Mouse (Mus musculus) left cerebral cortex, adult 9 months (tissue): ENCODE data around the gene Lemd2.

Experiments
- DNase-seq, 2 experiments: peaks; one replicate each; pipeline ENCODE4 v3.0.0; 2022; ENCODE audit warnings: low spot score in 2 of 2

The Lemd2 gene

GRCm38 (mm10) chr17:27227258-27227657, 23.0 kb upstream of the Lemd2 start:
- no peak for DNase-seq

DNA sequence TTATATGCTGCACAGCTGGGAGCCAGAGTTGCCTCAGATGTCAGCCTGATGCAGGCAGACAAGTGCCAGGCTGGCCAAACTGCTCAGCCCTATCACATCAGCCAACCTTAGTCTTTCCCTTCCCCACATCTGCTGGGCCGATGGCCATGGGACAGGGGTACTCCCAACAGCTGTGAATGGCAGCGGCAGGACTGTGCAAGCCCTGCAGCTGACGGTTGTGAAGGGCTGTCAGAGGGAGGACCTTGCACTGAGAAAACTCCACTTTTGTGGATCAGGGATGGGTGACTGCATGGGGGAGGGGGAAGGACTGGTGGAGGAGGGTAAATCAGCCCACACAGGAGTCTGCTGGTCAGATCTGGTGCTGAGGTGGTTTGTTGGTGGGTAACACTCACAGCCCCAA, 22.4 kb upstream of the Lemd2 start:
- DNase-seq, result no peak

DNA sequence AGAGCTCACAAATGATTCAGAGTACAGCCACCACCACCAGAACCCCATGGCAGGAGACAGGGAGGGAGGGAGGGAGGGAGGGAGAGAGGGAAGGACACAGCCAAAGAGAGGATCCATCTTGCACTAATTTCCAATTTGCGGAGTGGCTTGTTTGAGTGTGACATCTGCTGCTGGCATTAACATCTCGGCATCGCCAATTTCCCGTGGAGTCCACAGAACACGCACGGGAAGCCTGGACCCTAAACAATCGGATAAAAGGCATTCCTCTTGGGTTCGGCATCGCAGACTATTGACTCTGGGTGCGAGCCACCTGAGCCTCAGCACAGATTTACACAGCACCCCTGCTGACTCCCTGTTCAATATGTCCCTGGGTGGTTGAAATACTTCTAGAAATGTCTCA, 21.5 kb upstream of the Lemd2 start:
- DNase-seq, result no peak

GRCm38 (mm10) chr17:27223821-27224220, 19.6 kb upstream of the Lemd2 start:
- DNase-seq, result no peak

DNA sequence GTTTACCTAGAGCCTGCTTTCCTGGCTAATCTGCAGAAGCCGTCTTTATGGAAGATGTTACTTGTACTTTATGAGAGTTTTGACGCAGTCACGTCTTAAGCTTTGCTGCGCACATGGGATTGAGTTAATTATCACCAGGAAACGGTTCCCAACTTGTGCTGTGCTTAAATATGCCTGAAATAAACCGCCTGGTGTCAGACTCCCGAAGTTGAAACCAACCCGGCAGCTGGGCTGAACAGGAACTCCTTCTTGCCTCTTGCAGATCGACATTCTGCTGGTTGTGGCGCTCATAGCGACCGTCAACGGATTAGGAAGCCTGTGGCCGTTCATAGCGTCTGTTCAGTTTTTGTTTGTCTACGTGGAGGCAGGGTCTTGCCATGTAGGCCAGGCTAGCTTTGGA, 17.3 kb upstream of the Lemd2 start:
- DNase-seq, result peak in 1 of 2 experiments; percentile 45

DNA sequence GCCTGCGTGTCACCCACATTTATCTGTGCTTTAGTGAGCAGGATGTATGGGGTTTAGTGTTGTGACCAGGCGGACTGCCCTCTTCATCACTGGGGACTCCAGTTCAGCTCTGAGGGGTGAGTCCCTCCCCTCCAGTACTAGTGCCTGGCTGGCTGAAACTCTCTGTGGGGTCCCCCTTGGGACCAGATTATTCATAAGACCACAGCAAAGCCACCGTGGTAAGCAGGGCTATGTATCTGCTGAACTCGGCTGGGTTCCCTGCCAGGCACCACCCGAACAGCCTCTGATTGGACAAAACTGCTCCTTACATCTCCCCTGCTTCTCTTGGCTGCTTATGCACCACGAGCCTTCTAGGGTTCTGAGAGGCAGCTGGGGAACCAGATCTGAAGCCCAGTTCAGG, 14.6 kb upstream of the Lemd2 start:
- no peak for DNase-seq

DNA sequence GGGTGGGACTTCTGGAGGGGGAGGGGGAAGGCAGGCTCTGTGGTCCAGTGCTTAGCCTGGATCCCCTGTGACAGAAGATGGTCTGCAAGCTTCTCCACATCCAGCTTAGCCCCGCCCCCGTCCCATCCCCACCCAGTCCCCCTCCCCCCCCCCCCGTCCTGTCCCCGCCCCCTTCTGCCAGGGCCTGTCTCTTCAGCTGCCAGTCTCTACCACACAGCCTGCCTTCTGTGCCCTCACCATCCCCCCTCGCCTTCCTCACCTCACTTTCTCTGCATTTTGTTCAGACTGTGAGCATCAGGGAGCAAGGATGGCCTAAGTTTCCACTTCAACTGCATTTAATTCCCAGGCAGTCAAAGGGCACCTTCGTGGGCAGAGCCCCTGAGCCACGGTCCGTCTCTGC, 14.1 kb upstream of the Lemd2 start:
- DNase-seq, result no peak

GRCm38 (mm10) chr17:27212768-27213525, 8.7 kb upstream of the Lemd2 start:
- DNase-seq, result no peak

GRCm38 (mm10) chr17:27212006-27212405, 7.7 kb upstream of the Lemd2 start:
- DNase-seq, result no peak

DNA sequence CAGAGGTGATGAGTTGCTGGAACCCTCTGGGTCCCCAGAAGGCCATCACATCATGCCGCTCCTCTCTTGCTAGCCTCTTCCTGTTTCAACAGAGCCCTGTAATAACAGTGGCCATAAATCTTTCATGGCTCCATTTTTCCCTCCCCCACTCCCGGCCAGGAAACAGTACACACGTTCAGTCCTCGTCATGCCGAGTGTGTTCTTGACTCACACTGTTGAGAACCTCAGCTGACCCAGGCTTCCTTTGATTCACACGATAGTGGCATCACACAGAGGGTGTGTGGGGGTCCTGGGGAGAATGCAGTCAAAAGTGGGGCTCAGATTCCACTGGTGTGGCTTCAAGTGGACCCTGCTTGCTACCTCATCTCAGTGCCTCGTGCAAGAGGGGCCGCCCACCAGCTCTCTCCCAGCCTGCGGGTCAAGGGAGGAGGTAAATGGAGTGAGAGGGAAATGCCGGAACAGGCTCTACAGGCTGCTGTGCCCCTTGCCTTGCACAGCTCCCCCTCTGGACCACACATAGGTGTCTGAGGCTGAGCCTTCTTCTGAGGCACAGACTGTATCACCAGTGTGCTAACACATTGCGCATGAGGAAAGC, 2.9 kb upstream of the Lemd2 start:
- DNase-seq, result no peak

GRCm38 (mm10) chr17:27203358-27204074, 753 bp downstream of the Lemd2 start:
- no peak for DNase-seq

DNA sequence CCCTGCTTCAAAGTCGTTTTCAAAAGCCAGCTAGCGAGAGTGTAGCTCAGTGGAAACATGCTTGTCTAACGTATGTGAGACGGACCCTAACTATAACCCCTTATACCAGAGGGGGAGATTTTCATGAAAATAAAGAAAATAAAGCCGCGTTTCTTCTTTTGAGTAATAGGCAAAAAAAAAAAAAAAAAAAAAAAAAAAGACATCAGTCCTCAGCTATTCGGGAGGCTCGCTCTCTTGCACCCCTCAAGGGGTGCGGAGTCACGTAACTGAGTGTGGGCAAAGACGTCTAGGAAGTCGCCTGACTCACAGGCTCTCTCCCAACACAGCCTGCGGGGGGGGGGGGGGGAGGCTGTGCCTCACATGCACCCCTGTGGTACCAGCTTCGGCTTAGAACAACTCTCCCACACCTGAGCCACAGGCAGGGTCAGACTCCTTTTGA, 1.3 kb downstream of the Lemd2 start:
- DNase-seq, result no peak

GRCm38 (mm10) chr17:27201981-27202380, 2.3 kb downstream of the Lemd2 start:
- no peak for DNase-seq

GRCm38 (mm10) chr17:27200801-27201200, 3.5 kb downstream of the Lemd2 start:
- no peak for DNase-seq

GRCm38 (mm10) chr17:27199864-27200263, 4.4 kb downstream of the Lemd2 start:
- peak in 1 of 2 experiments; percentile 50 for DNase-seq

- no peak for DNase-seq
These were observed 5.1 kb downstream of the Lemd2 start for GRCm38 (mm10) chr17:27199205-27199604.

DNA sequence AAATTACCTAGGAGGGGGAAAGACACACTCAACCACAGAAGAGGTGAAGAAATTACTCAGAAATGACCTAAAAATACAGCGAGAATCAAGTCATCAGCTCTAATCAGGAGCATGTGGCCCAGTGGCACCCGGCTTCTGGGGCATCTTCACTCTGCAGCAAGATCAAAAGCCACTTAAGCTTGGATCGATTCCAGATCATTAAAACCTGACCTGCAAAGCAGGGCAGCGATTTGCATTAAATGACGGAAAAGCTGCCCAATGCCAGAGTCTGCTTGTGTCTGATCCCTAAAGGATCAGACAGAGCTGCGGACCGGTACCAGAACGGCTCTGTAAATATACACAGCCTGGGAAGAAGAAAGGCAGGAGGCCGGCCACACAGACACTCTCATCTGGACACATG, 8.1 kb downstream of the Lemd2 start:
- no peak for DNase-seq

GRCm38 (mm10) chr17:27194258-27195185, 9.7 kb downstream of the Lemd2 start:
- no peak for DNase-seq

DNA sequence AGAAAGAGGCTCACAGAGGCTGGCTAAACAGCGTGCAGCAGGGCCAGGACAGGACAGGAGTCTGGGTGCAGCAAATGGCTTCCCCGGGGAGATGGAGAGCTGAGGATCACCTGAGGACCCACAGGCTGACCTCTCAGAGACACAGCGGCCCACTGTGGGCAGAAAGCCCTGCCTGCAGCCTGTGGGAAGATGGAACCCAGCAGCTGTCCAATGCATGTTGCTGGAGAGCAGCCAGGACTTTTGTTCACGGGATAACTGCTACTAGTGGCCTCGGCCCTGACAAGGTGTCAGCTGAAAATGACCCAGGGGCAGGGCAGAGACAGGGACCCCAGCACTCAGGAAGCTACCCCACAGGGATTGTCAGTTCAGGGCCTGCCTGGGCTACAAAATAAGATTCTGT, 12.5 kb downstream of the Lemd2 start:
- DNase-seq, result no peak

GRCm38 (mm10) chr17:27191189-27191588, 13.1 kb downstream of the Lemd2 start:
- no peak for DNase-seq

GRCm38 (mm10) chr17:27189640-27190216, 14.5 kb downstream of the Lemd2 start:
- peak in 1 of 2 experiments; percentile 59 for DNase-seq
